ENCODE assay signal across 8 mouse cellular contexts in genomic region chr7:63851841-63852533, GRCm38 (mm10).
DNase-seq lines count a peak whose midpoint lies in the region; ATAC-seq and TF ChIP-seq lines count a peak whose summit lies in the region.

No protein-coding gene starts in this region.

- TF ChIP-seq CTCF in kidney, adult 2 months (conservative IDR thresholded peaks at IDR 0.05; ENCODE audit: insufficient read depth, insufficient read length, low read depth, low read length): peak; percentile 51; the same call in 1 of the 2 replicates
- peak; percentile 68 for TF ChIP-seq CTCF in layer of hippocampus, adult 2 months (conservative IDR thresholded peaks at IDR 0.05)
- peak; percentile 35; the same call in 1 of the 2 replicates for TF ChIP-seq CTCF in olfactory bulb, adult 2 months (IDR thresholded peaks at IDR 0.05; ENCODE audit: insufficient read depth, low read depth, low read length)

- WGBS in kidney, adult 2 months: 43% methylated on average over 7 of the region's 7 CpGs
- WGBS in kidney, embryonic 15.5 days: 61% methylated on average over 7 of the region's 7 CpGs
- 50% methylated on average over 7 of the region's 7 CpGs for WGBS in olfactory bulb, adult 2 months
- WGBS in hindbrain, embryonic 11.5 days: 63% methylated on average over 7 of the region's 7 CpGs

- DNase-seq in kidney, adult 2 months: peak; percentile 55
- peak; percentile 84 to 94 for DNase-seq in adrenal gland, adult (ENCODE audit: inconsistent age in 2 of 2, low spot score in 1 of 2)
- DNase-seq in cerebellum, postnatal 36 days: peak; percentile 93 to 94
- DNase-seq in layer of hippocampus, adult 2 months (ENCODE audit: low spot score in 2 of 2): peak; percentile 25 to 30
- DNase-seq in hindbrain, embryonic 11.5 days (ENCODE audit: low spot score): no peak

- no peak overlapping the region for H3K9ac ChIP-seq in kidney, embryonic 15.5 days
- H3K9ac ChIP-seq in hindbrain, embryonic 11.5 days (ENCODE audit: low read depth, low read length): no peak overlapping the region

- no peaks in the 10 kb centered on the region for H3K9me3 ChIP-seq in kidney, embryonic 15.5 days (replicated peaks)
- H3K9me3 ChIP-seq in hindbrain, embryonic 11.5 days (ENCODE audit: control insufficient read depth, low read length): no peaks in the 10 kb centered on the region

- H3K27ac ChIP-seq in kidney, adult 2 months (ENCODE audit: insufficient read depth, low read depth, low read length): no peak overlapping the region
- no peak overlapping the region for H3K27ac ChIP-seq in kidney, embryonic 15.5 days
- H3K27ac ChIP-seq in layer of hippocampus, adult 2 months: peak overlapping the region; percentile 51; the same call in 1 of the 2 replicates
- no peak overlapping the region for H3K27ac ChIP-seq in olfactory bulb, adult 2 months (ENCODE audit: insufficient read depth, low read depth, low read length)
- H3K27ac ChIP-seq in hindbrain, embryonic 11.5 days (ENCODE audit: low read depth, low read length): no peak overlapping the region

- no peak for TF ChIP-seq POLR2A in kidney, adult 2 months (IDR thresholded peaks at IDR 0.05; ENCODE audit: low read depth, low read length)
- no peak for TF ChIP-seq POLR2A in olfactory bulb, adult 2 months (IDR thresholded peaks at IDR 0.05; ENCODE audit: insufficient read depth, low read depth, low read length)

- H3K27me3 ChIP-seq in kidney, adult 2 months (replicated peaks; ENCODE audit: control insufficient read depth, insufficient read depth, low read length): no peaks in the 10 kb centered on the region
- H3K27me3 ChIP-seq in kidney, embryonic 15.5 days: no peaks in the 10 kb centered on the region
- H3K27me3 ChIP-seq in hindbrain, embryonic 11.5 days (ENCODE audit: control insufficient read depth, insufficient read depth, low read length): no peaks in the 10 kb centered on the region

- ATAC-seq in kidney, embryonic 15.5 days (replicated peaks; ENCODE audit: low FRiP score): no peak
- ATAC-seq in hindbrain, embryonic 11.5 days (ENCODE audit: low FRiP score): no peak
- no peak for ATAC-seq in megakaryocyte-erythroid progenitor cell, adult 5-6 weeks (replicated peaks; ENCODE audit: low FRiP score, low TSS enrichment, poor library complexity, severe bottlenecking)

- H3K4me1 ChIP-seq in kidney, adult 2 months (ENCODE audit: control insufficient read depth, insufficient read depth, low read length): no peaks in the 10 kb centered on the region
- no peaks in the 10 kb centered on the region for H3K4me1 ChIP-seq in kidney, embryonic 15.5 days
- H3K4me1 ChIP-seq in olfactory bulb, adult 2 months (ENCODE audit: control insufficient read depth, insufficient read depth, low read length): peaks cover 7% of the 10 kb centered on the region
- H3K4me1 ChIP-seq in hindbrain, embryonic 11.5 days (replicated peaks; ENCODE audit: control insufficient read depth, insufficient read depth, low read length): no peaks in the 10 kb centered on the region

- no peaks in the 10 kb centered on the region for H3K36me3 ChIP-seq in kidney, adult 2 months (ENCODE audit: control insufficient read depth, insufficient read depth, low read length)
- no peaks in the 10 kb centered on the region for H3K36me3 ChIP-seq in kidney, embryonic 15.5 days
- H3K36me3 ChIP-seq in hindbrain, embryonic 11.5 days (ENCODE audit: control insufficient read depth, insufficient read depth, low read length): no peaks in the 10 kb centered on the region

- H3K4me2 ChIP-seq in kidney, embryonic 15.5 days: no peak overlapping the region
- H3K4me2 ChIP-seq in hindbrain, embryonic 11.5 days (replicated peaks; ENCODE audit: low read depth, low read length): no peak overlapping the region

- no peak overlapping the region for H3K4me3 ChIP-seq in kidney, adult 2 months (ENCODE audit: insufficient read depth, low read depth, low read length)
- no peak overlapping the region for H3K4me3 ChIP-seq in kidney, embryonic 15.5 days (replicated peaks)
- H3K4me3 ChIP-seq in layer of hippocampus, adult 2 months: no peak overlapping the region
- H3K4me3 ChIP-seq in olfactory bulb, adult 2 months (ENCODE audit: insufficient read depth, low read depth, low read length): no peak overlapping the region
- H3K4me3 ChIP-seq in hindbrain, embryonic 11.5 days (ENCODE audit: low read depth, low read length): no peak overlapping the region
